Mouse (Mus musculus) myocyte (in vitro differentiated cells): ENCODE measurements at regions not wholly inside any gene's neighbourhood (a gene's known extent, or its start where the extent isn't known, plus 50 kb on each side); places are given as distances from the start of the nearest gene placed in this dataset.

Experiments
- H3K27me3 ChIP-seq: one replicate; pipeline ENCODE4 v1.6.1; 2011; ENCODE audit not compliant: control insufficient read depth, insufficient read depth, insufficient read length
- H3K36me3 ChIP-seq: one replicate; pipeline ENCODE4 v1.6.1; 2011; ENCODE audit not compliant: control insufficient read depth, insufficient read depth
- H3K4me2 ChIP-seq: one replicate; pipeline ENCODE4 v1.6.1; 2011; ENCODE audit warnings: low read depth, control low read depth
- H3K4me3 ChIP-seq: one replicate; pipeline ENCODE4 v1.5.1; 2011; ENCODE audit warnings: mild to moderate bottlenecking, control low read depth, moderate library complexity
- H3K79me2 ChIP-seq: one replicate; pipeline ENCODE4 v1.6.1; 2011; ENCODE audit not compliant: control insufficient read depth, insufficient read depth
- H3ac ChIP-seq: one replicate; pipeline ENCODE4 v1.6.1; 2011; ENCODE audit not compliant: control insufficient read depth, insufficient read length
- CEBPB ChIP-seq: IDR thresholded peaks from 2 replicates; pipeline ENCODE4 v1.6.1; 2011; ENCODE audit warnings: mild to moderate bottlenecking, moderate library complexity; ENCODE audit not compliant: poor library complexity, insufficient read depth, severe bottlenecking
- E2F4 ChIP-seq: IDR thresholded peaks from one replicate; pipeline ENCODE4 v1.6.1; 2011; ENCODE audit warnings: mild to moderate bottlenecking, control low read depth, moderate library complexity; ENCODE audit not compliant: insufficient read depth
- MAX ChIP-seq: IDR thresholded peaks from one replicate; pipeline ENCODE4 v1.6.1; 2011; ENCODE audit warnings: low read depth, mild to moderate bottlenecking, control low read depth
- MYOD1 ChIP-seq, 3 experiments: IDR thresholded peaks; one replicate each; pipeline ENCODE4 v1.6.1; 2011; ENCODE audit warnings: control low read depth in 2 of 3, low read depth in 2 of 3, mild to moderate bottlenecking in 2 of 3, moderate library complexity in 1 of 3; ENCODE audit not compliant: insufficient read length in 2 of 3, control insufficient read depth in 1 of 3
- MYOG ChIP-seq, 3 experiments: IDR thresholded peaks; one replicate each; pipeline ENCODE4 v1.6.1; 2011; ENCODE audit warnings: control low read depth in 2 of 3, low read depth in 2 of 3, mild to moderate bottlenecking in 2 of 3; ENCODE audit not compliant: insufficient read length in 2 of 3, control insufficient read depth in 1 of 3, insufficient read depth in 1 of 3
- POLR2A ChIP-seq: IDR thresholded peaks from one replicate; pipeline ENCODE4 v1.6.1; 2011; ENCODE audit warnings: low read depth, mild to moderate bottlenecking, control low read depth, moderate library complexity; ENCODE audit not compliant: insufficient read length
- POLR2AphosphoS2 ChIP-seq: IDR thresholded peaks from one replicate; pipeline ENCODE4 v1.6.1; 2011; ENCODE audit warnings: low read depth, control low read depth; ENCODE audit not compliant: insufficient read length
- REST ChIP-seq: IDR thresholded peaks from one replicate; pipeline ENCODE4 v1.6.1; 2011; ENCODE audit warnings: mild to moderate bottlenecking, control low read depth, moderate library complexity; ENCODE audit not compliant: insufficient read depth, insufficient read length
- SRF ChIP-seq: IDR thresholded peaks from one replicate; pipeline ENCODE4 v1.6.1; 2011; ENCODE audit warnings: low read depth; ENCODE audit not compliant: control insufficient read depth, insufficient read length
- TCF12 ChIP-seq: IDR thresholded peaks from one replicate; pipeline ENCODE4 v1.6.1; 2011; ENCODE audit warnings: mild to moderate bottlenecking, control low read depth; ENCODE audit not compliant: poor library complexity, insufficient read depth, severe bottlenecking
- TCF3 ChIP-seq: IDR thresholded peaks from one replicate; pipeline ENCODE4 v1.6.1; 2011; ENCODE audit warnings: low read depth, control low read depth; ENCODE audit not compliant: insufficient read length
- USF1 ChIP-seq: IDR thresholded peaks from one replicate; pipeline ENCODE4 v1.6.1; 2011; ENCODE audit warnings: low read depth, mild to moderate bottlenecking, control low read depth, moderate library complexity

GRCm38 (mm10) chr8:125343867-125344266 lies 225.7 kb downstream of the Sipa1l2 start:
- no peak overlapping the region for H3K4me3 ChIP-seq
- H3K27me3 ChIP-seq: no peaks in the 10 kb centered on the region
- peak overlapping the region; percentile 67 for H3K4me2 ChIP-seq
- no peaks in the 10 kb centered on the region for H3K79me2 ChIP-seq
- TF ChIP-seq MAX (peak; percentile 24), TCF12 (peak; percentile 15), MYOG (IDR thresholded peaks at IDR 0.05; ENCODE audit: control insufficient read depth in 1 of 3, insufficient read depth in 1 of 3, insufficient read length in 2 of 3, low read depth in 2 of 3) (no peak), POLR2A (no peak), POLR2AphosphoS2 (no peak), TCF3 (no peak), CEBPB (peak; percentile 91), REST (no peak), SRF (no peak), USF1 (no peak)
- no peak overlapping the region for H3ac ChIP-seq
- H3K36me3 ChIP-seq: no peaks in the 10 kb centered on the region

GRCm38 (mm10) chr8:125342521-125342920 lies 227.1 kb downstream of the Sipa1l2 start:
- H3K79me2 ChIP-seq: no peaks in the 10 kb centered on the region
- H3K4me2 ChIP-seq: no peak overlapping the region
- TF ChIP-seq USF1 (no peak), MAX (no peak), SRF (no peak), E2F4 (no peak), TCF3 (peak; percentile 80), MYOG (IDR thresholded peaks at IDR 0.05; ENCODE audit: control insufficient read depth in 1 of 3, insufficient read depth in 1 of 3, insufficient read length in 2 of 3, low read depth in 2 of 3) (peak; percentile 49 to 95 (median 94)), TCF12 (no peak), MYOD1 (IDR thresholded peaks at IDR 0.05; ENCODE audit: control insufficient read depth in 1 of 3, insufficient read length in 2 of 3, low read depth in 2 of 3) (peak; percentile 23 to 91 (median 79)), CEBPB (no peak)
- no peak overlapping the region for H3K4me3 ChIP-seq
- H3ac ChIP-seq: no peak overlapping the region
- H3K36me3 ChIP-seq: no peaks in the 10 kb centered on the region
- no peaks in the 10 kb centered on the region for H3K27me3 ChIP-seq

GRCm38 (mm10) chr8:125341606-125342005 lies 228.0 kb downstream of the Sipa1l2 start:
- Histone ChIP-seq H3K79me2 (no peaks in the 10 kb centered on the region), H3K4me2 (peak overlapping the region; percentile 3), H3K27me3 (no peaks in the 10 kb centered on the region), H3K4me3 (no peak overlapping the region), H3ac (no peak overlapping the region), H3K36me3 (no peaks in the 10 kb centered on the region)
- TF ChIP-seq POLR2A: no peak
- TF ChIP-seq CEBPB: no peak
- TF ChIP-seq USF1: no peak
- peak in 1 of 3 experiments; percentile 9 for TF ChIP-seq MYOD1 (IDR thresholded peaks at IDR 0.05; ENCODE audit: control insufficient read depth in 1 of 3, insufficient read length in 2 of 3, low read depth in 2 of 3)

GRCm38 (mm10) chr8:125338222-125338621 lies 231.4 kb downstream of the Sipa1l2 start:
- TF ChIP-seq POLR2A (no peak), USF1 (no peak), MYOG (IDR thresholded peaks at IDR 0.05; ENCODE audit: control insufficient read depth in 1 of 3, insufficient read depth in 1 of 3, insufficient read length in 2 of 3, low read depth in 2 of 3) (no peak), MAX (no peak), REST (no peak), TCF12 (no peak), E2F4 (no peak), TCF3 (no peak), CEBPB (no peak), SRF (no peak), POLR2AphosphoS2 (no peak), MYOD1 (IDR thresholded peaks at IDR 0.05; ENCODE audit: control insufficient read depth in 1 of 3, insufficient read length in 2 of 3, low read depth in 2 of 3) (no peak)
- Histone ChIP-seq H3ac (no peak overlapping the region), H3K4me2 (peak overlapping the region; percentile 69), H3K36me3 (no peaks in the 10 kb centered on the region), H3K79me2 (no peaks in the 10 kb centered on the region), H3K27me3 (no peaks in the 10 kb centered on the region), H3K4me3 (no peak overlapping the region)

- Histone ChIP-seq H3ac (no peak overlapping the region), H3K79me2 (no peaks in the 10 kb centered on the region), H3K4me2 (peak overlapping the region; percentile 69), H3K4me3 (no peak overlapping the region), H3K36me3 (no peaks in the 10 kb centered on the region), H3K27me3 (no peaks in the 10 kb centered on the region)
- TF ChIP-seq POLR2A: no peak
- no peak for TF ChIP-seq POLR2AphosphoS2
- TF ChIP-seq MYOD1 (IDR thresholded peaks at IDR 0.05; ENCODE audit: control insufficient read depth in 1 of 3, insufficient read length in 2 of 3, low read depth in 2 of 3): no peak
- TF ChIP-seq TCF3: no peak
- TF ChIP-seq E2F4: no peak
- no peak for TF ChIP-seq MAX
- TF ChIP-seq REST: no peak
- no peak for TF ChIP-seq CEBPB
- TF ChIP-seq SRF: no peak
- TF ChIP-seq USF1: no peak
- TF ChIP-seq MYOG (IDR thresholded peaks at IDR 0.05; ENCODE audit: control insufficient read depth in 1 of 3, insufficient read depth in 1 of 3, insufficient read length in 2 of 3, low read depth in 2 of 3): no peak
- TF ChIP-seq TCF12: no peak
These were observed 232.0 kb downstream of the Sipa1l2 start for GRCm38 (mm10) chr8:125337444-125338077.
